Mouse (Mus musculus) myocyte (in vitro differentiated cells): ENCODE measurements around the gene Pcp2. TPM values are rescaled to one million over a fixed set of nuclear protein-coding genes. Genes with fewer than 3 reads are reported as not detected.

Source experiments
- H3K27me3 ChIP-seq: one replicate; pipeline ENCODE4 v1.6.1; 2011; ENCODE audit not compliant: control insufficient read depth, insufficient read depth, insufficient read length
- H3K36me3 ChIP-seq: one replicate; pipeline ENCODE4 v1.6.1; 2011; ENCODE audit not compliant: control insufficient read depth, insufficient read depth
- H3K4me2 ChIP-seq: one replicate; pipeline ENCODE4 v1.6.1; 2011; ENCODE audit warnings: low read depth, control low read depth
- H3K4me3 ChIP-seq: one replicate; pipeline ENCODE4 v1.5.1; 2011; ENCODE audit warnings: mild to moderate bottlenecking, control low read depth, moderate library complexity
- H3K79me2 ChIP-seq: one replicate; pipeline ENCODE4 v1.6.1; 2011; ENCODE audit not compliant: control insufficient read depth, insufficient read depth
- H3ac ChIP-seq: one replicate; pipeline ENCODE4 v1.6.1; 2011; ENCODE audit not compliant: control insufficient read depth, insufficient read length
- CEBPB ChIP-seq: IDR thresholded peaks from 2 replicates; pipeline ENCODE4 v1.6.1; 2011; ENCODE audit warnings: mild to moderate bottlenecking, moderate library complexity; ENCODE audit not compliant: poor library complexity, insufficient read depth, severe bottlenecking
- E2F4 ChIP-seq: IDR thresholded peaks from one replicate; pipeline ENCODE4 v1.6.1; 2011; ENCODE audit warnings: mild to moderate bottlenecking, control low read depth, moderate library complexity; ENCODE audit not compliant: insufficient read depth
- MAX ChIP-seq: IDR thresholded peaks from one replicate; pipeline ENCODE4 v1.6.1; 2011; ENCODE audit warnings: low read depth, mild to moderate bottlenecking, control low read depth
- MYOD1 ChIP-seq, 3 experiments: IDR thresholded peaks; one replicate each; pipeline ENCODE4 v1.6.1; 2011; ENCODE audit warnings: control low read depth in 2 of 3, low read depth in 2 of 3, mild to moderate bottlenecking in 2 of 3, moderate library complexity in 1 of 3; ENCODE audit not compliant: insufficient read length in 2 of 3, control insufficient read depth in 1 of 3
- MYOG ChIP-seq, 3 experiments: IDR thresholded peaks; one replicate each; pipeline ENCODE4 v1.6.1; 2011; ENCODE audit warnings: control low read depth in 2 of 3, low read depth in 2 of 3, mild to moderate bottlenecking in 2 of 3; ENCODE audit not compliant: insufficient read length in 2 of 3, control insufficient read depth in 1 of 3, insufficient read depth in 1 of 3
- POLR2A ChIP-seq: IDR thresholded peaks from one replicate; pipeline ENCODE4 v1.6.1; 2011; ENCODE audit warnings: low read depth, mild to moderate bottlenecking, control low read depth, moderate library complexity; ENCODE audit not compliant: insufficient read length
- POLR2AphosphoS2 ChIP-seq: IDR thresholded peaks from one replicate; pipeline ENCODE4 v1.6.1; 2011; ENCODE audit warnings: low read depth, control low read depth; ENCODE audit not compliant: insufficient read length
- REST ChIP-seq: IDR thresholded peaks from one replicate; pipeline ENCODE4 v1.6.1; 2011; ENCODE audit warnings: mild to moderate bottlenecking, control low read depth, moderate library complexity; ENCODE audit not compliant: insufficient read depth, insufficient read length
- SRF ChIP-seq: IDR thresholded peaks from one replicate; pipeline ENCODE4 v1.6.1; 2011; ENCODE audit warnings: low read depth; ENCODE audit not compliant: control insufficient read depth, insufficient read length
- TCF12 ChIP-seq: IDR thresholded peaks from one replicate; pipeline ENCODE4 v1.6.1; 2011; ENCODE audit warnings: mild to moderate bottlenecking, control low read depth; ENCODE audit not compliant: poor library complexity, insufficient read depth, severe bottlenecking
- TCF3 ChIP-seq: IDR thresholded peaks from one replicate; pipeline ENCODE4 v1.6.1; 2011; ENCODE audit warnings: low read depth, control low read depth; ENCODE audit not compliant: insufficient read length
- USF1 ChIP-seq: IDR thresholded peaks from one replicate; pipeline ENCODE4 v1.6.1; 2011; ENCODE audit warnings: low read depth, mild to moderate bottlenecking, control low read depth, moderate library complexity
- polyA plus RNA-seq: library from polyadenylated mRNA; unstranded; fragments of >200 nt; fragmentation: generic; extraction: Trizol; gene quantifications from one replicate; pipeline ENCODE4 v1.2.1, GENCODE M21; 2012; ENCODE audit warnings: missing spikeins

Gene Pcp2
- 0.62 TPM for polyA plus RNA-seq

DNA sequence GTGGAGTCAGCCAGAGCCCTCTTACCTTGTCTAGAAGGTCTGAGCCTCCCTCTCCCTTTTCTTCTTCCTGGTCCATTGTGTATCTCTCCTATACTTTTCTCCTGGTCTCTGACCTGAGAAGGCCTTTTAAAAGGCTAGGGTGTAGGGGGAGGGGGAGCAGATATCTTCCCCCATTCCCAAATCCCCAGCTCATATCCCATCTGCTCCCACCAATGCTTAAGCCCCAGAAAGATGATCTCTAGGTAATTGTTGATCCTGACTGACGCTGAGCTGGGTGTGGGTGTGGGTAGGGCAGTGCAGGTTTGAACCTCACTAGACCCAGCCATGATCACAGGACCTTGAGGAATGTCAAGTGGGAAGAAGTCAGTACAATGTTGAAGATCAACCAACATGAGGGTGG is at the start of gene Pcp2:
Gene Pcp2, minus strand, starts transcription at position 101 of the 400 bp plus-strand sequence.
- Histone ChIP-seq H3K79me2 (peaks cover 11% of the 10 kb centered on the region), H3K27me3 (no peaks in the 10 kb centered on the region), H3ac (no peak within 1 kb of the TSS), H3K4me3 (no peak within 1 kb of the TSS), H3K4me2 (no peak within 1 kb of the TSS), H3K36me3 (no peaks in the 10 kb centered on the region)
- TF ChIP-seq E2F4 (no peak), CEBPB (no peak), MYOD1 (IDR thresholded peaks at IDR 0.05; ENCODE audit: control insufficient read depth in 1 of 3, insufficient read length in 2 of 3, low read depth in 2 of 3) (no peak), USF1 (no peak), SRF (no peak), POLR2A (no peak), MAX (no peak), TCF3 (no peak), POLR2AphosphoS2 (no peak), REST (no peak), MYOG (IDR thresholded peaks at IDR 0.05; ENCODE audit: control insufficient read depth in 1 of 3, insufficient read depth in 1 of 3, insufficient read length in 2 of 3, low read depth in 2 of 3) (no peak), TCF12 (no peak)

DNA sequence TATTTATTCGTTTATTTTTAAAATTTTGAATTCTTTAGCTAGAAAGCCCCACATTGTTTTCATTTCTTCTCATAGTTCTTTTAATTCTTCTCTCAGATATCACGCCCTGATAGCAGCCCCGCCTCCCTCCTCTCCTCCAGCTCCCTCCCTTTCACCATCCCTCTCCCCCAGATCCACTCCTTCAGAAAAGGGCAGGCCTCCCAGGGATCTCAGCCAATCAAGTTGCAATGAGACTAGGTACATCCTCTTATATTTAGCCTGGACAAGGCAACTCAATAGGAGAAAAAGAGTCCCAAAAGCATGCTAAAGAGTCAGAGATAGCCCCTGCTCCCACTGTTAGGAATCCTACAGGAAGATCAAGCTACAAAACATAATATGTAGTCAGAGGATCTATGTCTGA is 49.3 kb upstream of the Pcp2 start:
- Histone ChIP-seq H3K79me2 (peaks cover 26% of the 10 kb centered on the region), H3K36me3 (peaks cover 4% of the 10 kb centered on the region), H3K4me3 (no peak overlapping the region), H3ac (no peak overlapping the region), H3K4me2 (no peak overlapping the region), H3K27me3 (no peaks in the 10 kb centered on the region)
- TF ChIP-seq USF1 (no peak), E2F4 (no peak), MYOG (IDR thresholded peaks at IDR 0.05; ENCODE audit: control insufficient read depth in 1 of 3, insufficient read depth in 1 of 3, insufficient read length in 2 of 3, low read depth in 2 of 3) (no peak), CEBPB (no peak)

DNA sequence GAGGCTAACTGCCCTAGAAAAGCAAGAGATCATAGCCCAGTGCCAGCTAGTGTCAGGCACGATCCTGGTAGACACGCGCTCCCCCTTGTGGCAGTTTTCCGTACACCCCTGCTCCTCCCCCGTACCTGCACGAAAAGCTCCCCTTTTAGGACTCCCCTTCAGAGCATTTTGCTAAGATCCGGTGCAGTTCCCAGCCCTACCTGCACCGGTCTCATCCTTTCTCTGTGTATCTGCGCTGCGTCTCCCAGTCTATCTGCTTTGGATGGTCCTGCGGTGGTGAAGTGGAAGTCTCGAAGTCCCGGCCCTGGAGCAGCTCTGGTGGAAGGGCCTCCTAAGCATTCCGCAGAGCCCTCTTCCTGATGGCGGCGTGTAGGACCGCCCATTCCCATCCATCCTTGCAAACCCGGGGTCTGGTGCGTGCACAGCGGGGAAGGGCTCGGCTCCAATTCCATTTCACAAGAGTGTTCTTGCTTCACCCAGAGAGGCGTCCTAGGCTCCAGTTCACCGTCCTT is 46.7 kb upstream of the Pcp2 start, which contains the start of gene Fcor:
Gene Fcor, minus strand, starts transcription at position 383 of the 512 bp plus-strand sequence.
- Histone ChIP-seq H3K4me3 (peak within 1 kb of the TSS; percentile 18), H3ac (no peak within 1 kb of the TSS), H3K4me2 (peak within 1 kb of the TSS; percentile 67), H3K27me3 (peaks cover 5% of the 10 kb centered on the region), H3K36me3 (no peaks in the 10 kb centered on the region), H3K79me2 (peaks cover 5% of the 10 kb centered on the region)
- TF ChIP-seq MYOG (IDR thresholded peaks at IDR 0.05; ENCODE audit: control insufficient read depth in 1 of 3, insufficient read depth in 1 of 3, insufficient read length in 2 of 3, low read depth in 2 of 3) (no peak), REST (no peak), TCF12 (no peak), TCF3 (no peak), SRF (no peak), MYOD1 (IDR thresholded peaks at IDR 0.05; ENCODE audit: control insufficient read depth in 1 of 3, insufficient read length in 2 of 3, low read depth in 2 of 3) (no peak), POLR2A (no peak), USF1 (no peak), CEBPB (no peak), MAX (no peak), E2F4 (no peak), POLR2AphosphoS2 (no peak)

DNA sequence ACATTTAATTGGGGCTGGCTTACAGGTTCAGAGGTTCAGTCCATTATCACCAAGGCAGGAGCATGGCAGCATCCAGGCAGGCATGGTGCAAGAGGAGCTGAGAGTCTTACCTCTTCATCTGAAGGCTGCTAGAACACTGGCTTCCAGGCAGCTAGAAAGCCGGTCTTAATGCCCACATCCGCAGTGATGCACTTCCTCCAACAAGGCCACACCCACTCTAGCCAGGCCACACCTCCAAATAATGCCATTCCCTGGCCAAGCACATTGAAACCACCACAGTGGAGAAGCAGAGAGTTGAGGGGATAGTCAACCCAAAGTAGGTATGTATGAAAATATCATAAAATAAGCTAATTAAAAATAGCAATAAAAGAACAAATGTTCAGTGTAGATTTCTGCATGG is 45.0 kb upstream of the Pcp2 start:
- TF ChIP-seq CEBPB (no peak), USF1 (no peak), TCF3 (no peak), E2F4 (no peak), POLR2A (no peak), MYOG (IDR thresholded peaks at IDR 0.05; ENCODE audit: control insufficient read depth in 1 of 3, insufficient read depth in 1 of 3, insufficient read length in 2 of 3, low read depth in 2 of 3) (no peak), MAX (no peak), POLR2AphosphoS2 (no peak), TCF12 (no peak), REST (no peak), SRF (no peak), MYOD1 (IDR thresholded peaks at IDR 0.05; ENCODE audit: control insufficient read depth in 1 of 3, insufficient read length in 2 of 3, low read depth in 2 of 3) (no peak)
- H3K4me3 ChIP-seq, result no peak overlapping the region
- H3ac ChIP-seq, result no peak overlapping the region

DNA sequence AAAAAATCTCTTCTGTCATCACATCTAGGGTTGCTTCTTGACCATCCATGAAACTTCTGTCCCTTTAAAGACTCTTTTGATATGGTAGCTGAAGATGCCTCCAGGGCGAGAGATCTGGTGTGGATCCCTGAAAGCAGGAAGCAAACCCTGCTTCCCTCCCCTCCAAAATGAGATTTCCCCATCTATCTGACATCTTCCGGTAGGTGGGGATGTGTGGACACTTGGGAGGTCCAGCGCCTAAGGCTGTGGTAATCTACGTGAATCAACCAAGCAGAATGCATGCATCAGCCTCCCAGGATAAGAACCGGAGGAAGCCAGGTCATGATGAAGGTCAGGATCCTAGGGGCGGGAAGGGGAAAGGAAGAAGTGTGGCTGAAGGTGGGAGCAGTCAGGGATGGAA is 40.2 kb upstream of the Pcp2 start, which contains the start of gene Mcemp1:
Gene Mcemp1, plus strand, starts transcription at position 248 of the 400 bp plus-strand sequence.
- Histone ChIP-seq H3K27me3 (peaks cover 20% of the 10 kb centered on the region), H3K4me3 (no peak within 1 kb of the TSS), H3K36me3 (no peaks in the 10 kb centered on the region), H3K4me2 (no peak within 1 kb of the TSS), H3ac (no peak within 1 kb of the TSS), H3K79me2 (no peaks in the 10 kb centered on the region)
- no peak for TF ChIP-seq E2F4
- TF ChIP-seq REST, result no peak
- no peak for TF ChIP-seq MYOD1 (IDR thresholded peaks at IDR 0.05; ENCODE audit: control insufficient read depth in 1 of 3, insufficient read length in 2 of 3, low read depth in 2 of 3)
- TF ChIP-seq MYOG (IDR thresholded peaks at IDR 0.05; ENCODE audit: control insufficient read depth in 1 of 3, insufficient read depth in 1 of 3, insufficient read length in 2 of 3, low read depth in 2 of 3), result no peak
- TF ChIP-seq POLR2AphosphoS2, result no peak
- TF ChIP-seq TCF12, result no peak
- TF ChIP-seq TCF3, result no peak
- no peak for TF ChIP-seq MAX
- TF ChIP-seq SRF, result no peak
- no peak for TF ChIP-seq CEBPB

More for the DNA sequence above, 45.0 kb upstream of the Pcp2 start:
- Histone ChIP-seq H3K79me2 (no peaks in the 10 kb centered on the region), H3K27me3 (peaks cover 20% of the 10 kb centered on the region), H3K4me2 (no peak overlapping the region), H3K36me3 (no peaks in the 10 kb centered on the region)
